Mouse (Mus musculus) megakaryocyte, adult 5-6 weeks (primary cell): ENCODE results near the gene Camk2d. TPM values are rescaled to one million over a fixed set of nuclear protein-coding genes. Genes with fewer than 3 reads are reported as not detected.

ENCODE experiments used
- ATAC-seq: 2 replicates; pipeline ENCODE4 v1.8.0; 2016; ENCODE audit warnings: mild to moderate bottlenecking, inconsistent platforms; ENCODE audit not compliant: poor library complexity, severe bottlenecking
- total RNA-seq, 2 experiments: library from RNA; stranded (forward) in 1 of 2; stranded (reverse) in 1 of 2; fragments of 153-499, 151-499 nt in 1 of 2; fragments of 221-1000, 200-1000 nt in 1 of 2; gene quantifications; 2 replicates each; pipeline versions ENCODE4 v1.2.3 to v1.2.4; 2015 to 2017

The Camk2d gene
- total RNA-seq, 2 experiments from 2014 or later: 43.7 to 52.0 TPM

- ATAC-seq: no peak
These were observed 139.1 kb downstream of the Camk2d start for GRCm38 (mm10) chr3:126735211-126735610.

GRCm38 (mm10) chr3:126737128-126737527, 141.0 kb downstream of the Camk2d start:
- ATAC-seq: no peak

GRCm38 (mm10) chr3:126740146-126740545, 144.0 kb downstream of the Camk2d start:
- no peak for ATAC-seq

GRCm38 (mm10) chr3:126744432-126745133, 148.5 kb downstream of the Camk2d start:
- no peak for ATAC-seq

- ATAC-seq: no peak
These were observed 150.2 kb downstream of the Camk2d start for GRCm38 (mm10) chr3:126746148-126746803.

- ATAC-seq: no peak
These were observed 151.5 kb downstream of the Camk2d start for GRCm38 (mm10) chr3:126747628-126748027.

GRCm38 (mm10) chr3:126751377-126752098, 155.4 kb downstream of the Camk2d start:
- peak; percentile 50 for ATAC-seq

GRCm38 (mm10) chr3:126752978-126753377, 156.9 kb downstream of the Camk2d start:
- no peak for ATAC-seq

GRCm38 (mm10) chr3:126758398-126758797, 162.3 kb downstream of the Camk2d start:
- ATAC-seq: no peak

- no peak for ATAC-seq
These were observed 164.5 kb downstream of the Camk2d start for GRCm38 (mm10) chr3:126760608-126761007.

GRCm38 (mm10) chr3:126764745-126765144, 168.6 kb downstream of the Camk2d start:
- ATAC-seq: no peak

- ATAC-seq: peak; percentile 54
These were observed 174.0 kb downstream of the Camk2d start for GRCm38 (mm10) chr3:126770056-126770455.

- ATAC-seq: no peak
These were observed 174.9 kb downstream of the Camk2d start for GRCm38 (mm10) chr3:126771032-126771431.

GRCm38 (mm10) chr3:126771541-126771940, 175.4 kb downstream of the Camk2d start:
- peak; percentile 96 for ATAC-seq

GRCm38 (mm10) chr3:126776001-126776400, 179.9 kb downstream of the Camk2d start:
- ATAC-seq: no peak

- ATAC-seq: no peak
These were observed 181.0 kb downstream of the Camk2d start for GRCm38 (mm10) chr3:126777101-126777500.

GRCm38 (mm10) chr3:126777879-126778278, 181.8 kb downstream of the Camk2d start:
- ATAC-seq: no peak

GRCm38 (mm10) chr3:126780014-126780615, 184.0 kb downstream of the Camk2d start:
- ATAC-seq: no peak

- no peak for ATAC-seq
These were observed 197.2 kb downstream of the Camk2d start for GRCm38 (mm10) chr3:126793035-126793964.

GRCm38 (mm10) chr3:126795904-126796303, 199.8 kb downstream of the Camk2d start:
- ATAC-seq: peak; percentile 15; the same call in 1 of the 2 replicates
